Mouse (Mus musculus) spleen, adult 2 months (tissue): ENCODE data around the gene Ddx52. TPM values are rescaled to one million over a fixed set of nuclear protein-coding genes. Genes with fewer than 3 reads are reported as not detected.

ENCODE experiments used
- DNase-seq, 2 experiments: peaks; one replicate each; pipeline versions ENCODE4 v3.0.0 to v3.0.0-alpha.2; 2012 to 2021; ENCODE audit warnings: low spot score in 2 of 2, low read depth in 1 of 2
- H3K27ac ChIP-seq: fragments of 200-500 bp; 2 replicates; pipeline ENCODE4 v1.5.1; 2012; ENCODE audit warnings: low read length, inconsistent platforms; ENCODE audit not compliant: insufficient read depth
- H3K27me3 ChIP-seq: fragments of 200-500 bp; 2 replicates; pipeline ENCODE4 v1.6.1; 2012; ENCODE audit warnings: mild to moderate bottlenecking, moderate library complexity, low read length, inconsistent platforms; ENCODE audit not compliant: control insufficient read depth, insufficient read depth
- H3K36me3 ChIP-seq: fragments of 200-500 bp; 2 replicates; pipeline ENCODE4 v1.6.1; 2012; ENCODE audit warnings: mild to moderate bottlenecking, low read length, inconsistent platforms; ENCODE audit not compliant: control insufficient read depth, insufficient read depth
- H3K4me1 ChIP-seq: fragments of 200-500 bp; 2 replicates; pipeline ENCODE4 v1.6.1; 2011; ENCODE audit warnings: inconsistent platforms; ENCODE audit not compliant: control insufficient read depth, insufficient read depth, insufficient read length
- H3K4me3 ChIP-seq: fragments of 200-500 bp; 2 replicates; pipeline ENCODE4 v1.5.1; 2011; ENCODE audit warnings: mild to moderate bottlenecking, inconsistent platforms; ENCODE audit not compliant: insufficient read depth, insufficient read length; ENCODE audit errors: extremely low read depth
- CTCF ChIP-seq: fragments of 200-500 bp; IDR thresholded peaks from 2 replicates; pipeline ENCODE4 v1.5.1; 2011; ENCODE audit warnings: mild to moderate bottlenecking, inconsistent platforms; ENCODE audit not compliant: insufficient read depth, insufficient read length, insufficient replicate concordance; ENCODE audit errors: extremely low read depth
- POLR2A ChIP-seq: fragments of 200-500 bp; IDR thresholded peaks from 2 replicates; pipeline ENCODE4 v1.6.1; 2011; ENCODE audit warnings: low read depth, low read length, inconsistent platforms
- WGBS: fragments of 180-500 bp; shearing (Covaris S2); methylation state at CpG from one replicate; pipeline ENCODE4 v1.1.7; 2018; 5-methylcytosine and 5-hydroxymethylcytosine counted together
- polyA plus RNA-seq: library from polyadenylated mRNA; depleted of rRNA; stranded (reverse); fragments of >200 nt; gene quantifications from 2 replicates; pipeline ENCODE4 v1.2.3, GENCODE M21; 2012

Gene Ddx52
- polyA plus RNA-seq, 1 experiment = 3.1 TPM

GRCm38 (mm10) chr11:83968205-83968575, 26.3 kb downstream of the Ddx52 start:
- H3K27me3 ChIP-seq = peaks cover 1% of the 10 kb centered on the region; the same call in 1 of the 2 replicates
- 0 out of 2 replicates have a peak, but pooled peaks cover 1% of the 10 kb centered on the region for H3K36me3 ChIP-seq
- no peak for DNase-seq
- H3K27ac ChIP-seq = no peak overlapping the region
- WGBS = 79% methylated on average over 6 of the region's 6 CpGs
- H3K4me1 ChIP-seq = peaks cover 5% of the 10 kb centered on the region; the same call in 1 of the 2 replicates
- no peak for TF ChIP-seq CTCF
- TF ChIP-seq POLR2A = no peak
- no peak overlapping the region for H3K4me3 ChIP-seq

DNA sequence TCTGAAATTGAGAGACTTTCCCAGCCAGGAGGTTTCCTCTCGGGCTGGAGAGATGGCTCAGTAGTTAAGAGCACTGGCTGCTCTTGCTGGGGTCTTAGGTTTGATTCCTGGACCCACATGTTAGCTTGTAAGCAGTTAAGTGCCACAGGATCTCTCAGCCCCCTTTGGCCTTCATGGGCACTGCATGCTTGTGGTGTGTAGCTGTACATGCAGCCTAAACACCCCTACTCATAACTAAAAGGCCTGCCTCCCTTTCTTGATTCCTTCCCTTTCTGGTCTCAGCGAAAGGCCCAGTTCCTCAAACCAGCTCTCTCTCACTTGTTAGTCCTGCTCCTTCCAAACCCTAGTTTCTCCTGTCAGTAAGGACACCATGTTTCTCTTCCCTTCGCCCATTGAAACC, 27.2 kb downstream of the Ddx52 start:
- peaks cover 5% of the 10 kb centered on the region; the same call in 1 of the 2 replicates for H3K4me1 ChIP-seq
- H3K27ac ChIP-seq = no peak overlapping the region
- H3K36me3 ChIP-seq = 0 out of 2 replicates have a peak, but pooled peaks cover 1% of the 10 kb centered on the region
- peaks cover 1% of the 10 kb centered on the region; the same call in 1 of the 2 replicates for H3K27me3 ChIP-seq
- no peak overlapping the region for H3K4me3 ChIP-seq
- 92% methylated on average over 3 of the region's 3 CpGs for WGBS
- DNase-seq = no peak
- no peak for TF ChIP-seq CTCF
- no peak for TF ChIP-seq POLR2A

DNA sequence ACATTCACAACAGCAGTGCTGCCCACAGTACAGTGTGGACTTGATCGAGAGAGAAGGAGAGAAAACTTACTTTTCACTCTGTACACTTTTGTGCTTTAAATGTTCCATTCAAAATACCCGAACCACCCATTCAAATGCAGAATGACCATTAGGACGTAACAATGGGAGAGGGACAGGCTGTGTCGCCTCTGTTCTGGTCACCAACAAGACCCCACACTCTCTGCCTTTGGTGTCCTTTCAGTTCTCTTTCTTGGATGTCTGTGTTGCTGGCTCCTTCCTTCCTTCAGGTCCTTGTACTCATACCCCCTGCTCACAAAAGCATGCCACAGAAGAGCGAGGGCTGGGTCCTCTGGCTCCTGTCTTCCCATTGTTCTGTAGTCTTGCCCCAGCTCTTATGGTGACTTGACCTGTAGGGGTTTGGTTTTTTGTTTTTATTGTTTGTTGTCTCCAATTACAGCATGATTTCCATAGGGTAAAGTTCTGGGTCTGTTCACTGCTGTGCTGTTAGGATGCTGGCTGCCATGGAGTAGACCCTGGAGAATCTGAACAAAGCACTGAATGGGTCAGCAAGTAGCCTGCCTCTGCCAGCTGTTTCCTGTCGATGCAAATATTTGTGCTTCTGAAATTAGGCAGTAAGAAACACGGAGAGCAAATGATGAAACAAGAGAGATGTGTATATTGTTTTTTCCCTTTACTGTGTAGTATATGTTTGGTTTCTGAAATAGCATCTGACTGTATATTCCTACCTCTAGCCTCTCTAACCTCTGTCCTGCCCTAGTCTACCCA, 32.9 kb downstream of the Ddx52 start:
- DNase-seq = no peak
- Histone ChIP-seq H3K4me1 (no peaks in the 10 kb centered on the region), H3K27me3 (no peaks in the 10 kb centered on the region), H3K27ac (no peak overlapping the region), H3K4me3 (no peak overlapping the region), H3K36me3 (peaks cover 20% of the 10 kb centered on the region)
- TF ChIP-seq CTCF (no peak), POLR2A (no peak)
- WGBS = 81% methylated on average over 7 of the region's 7 CpGs

DNA sequence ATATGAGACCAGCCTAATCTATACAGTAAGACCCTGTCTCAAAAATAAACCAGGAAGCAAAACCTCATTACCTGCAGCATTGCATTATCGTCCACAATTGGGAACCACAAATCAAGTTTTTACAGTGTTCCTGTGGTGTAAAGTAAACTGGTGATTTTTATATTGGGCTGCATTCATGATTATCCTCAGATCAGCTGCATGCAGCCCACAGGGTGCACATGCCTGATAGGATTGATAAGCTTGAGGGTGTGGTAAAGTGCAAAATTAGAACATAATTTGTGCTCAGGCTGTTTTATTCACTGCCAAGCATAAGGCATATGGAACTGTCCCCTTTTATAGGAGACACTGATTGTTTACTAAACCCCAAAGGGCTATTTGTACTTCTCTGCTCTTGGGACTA, 33.6 kb downstream of the Ddx52 start:
- Histone ChIP-seq H3K4me3 (no peak overlapping the region), H3K27me3 (no peaks in the 10 kb centered on the region), H3K4me1 (no peaks in the 10 kb centered on the region), H3K27ac (no peak overlapping the region), H3K36me3 (peaks cover 25% of the 10 kb centered on the region)
- no peak for DNase-seq
- 82% methylated on average over 1 of the region's 1 CpGs for WGBS
- TF ChIP-seq CTCF (no peak), POLR2A (no peak)

- 87% methylated on average over 13 of the region's 13 CpGs for WGBS
- Histone ChIP-seq H3K36me3 (peaks cover 29% of the 10 kb centered on the region), H3K27me3 (no peaks in the 10 kb centered on the region)
Observed at GRCm38 (mm10) chr11:83976236-83976977, 34.5 kb downstream of the Ddx52 start.

GRCm38 (mm10) chr11:83977810-83978209, 35.9 kb downstream of the Ddx52 start:
- 90% methylated on average over 2 of the region's 2 CpGs for WGBS
- no peak overlapping the region for H3K27ac ChIP-seq
- H3K4me3 ChIP-seq = no peak overlapping the region
- H3K36me3 ChIP-seq = peaks cover 35% of the 10 kb centered on the region
- H3K4me1 ChIP-seq = no peaks in the 10 kb centered on the region
- DNase-seq = no peak
- TF ChIP-seq POLR2A (no peak), CTCF (no peak)
- no peaks in the 10 kb centered on the region for H3K27me3 ChIP-seq

More at GRCm38 (mm10) chr11:83976236-83976977, 34.5 kb downstream of the Ddx52 start:
- no peaks in the 10 kb centered on the region for H3K4me1 ChIP-seq
- H3K27ac ChIP-seq = no peak overlapping the region
- no peak overlapping the region for H3K4me3 ChIP-seq
- no peak for DNase-seq
- TF ChIP-seq POLR2A (no peak), CTCF (no peak)
